In genomic region chr17:74994582-74994893, GRCm38 (mm10) we compare ENCODE assay signal across 8 mouse cellular contexts. TPM values are rescaled to one million over a fixed set of nuclear protein-coding genes. Genes with fewer than 3 reads are reported as not detected.
DNase-seq lines count a peak whose midpoint lies in the region; ATAC-seq and TF ChIP-seq lines count a peak whose summit lies in the region.

No protein-coding gene starts in this region.

- peak overlapping the region; percentile 51 for H3K4me2 ChIP-seq in limb, embryonic 14.5 days (replicated peaks; ENCODE audit: low read depth, low read length, severe bottlenecking)

- no peak for TF ChIP-seq POLR2A in lung, adult 2 months (IDR thresholded peaks at IDR 0.05; ENCODE audit: borderline replicate concordance, extremely low read depth, low read depth, low read length)
- no peak for TF ChIP-seq POLR2A in limb, embryonic 14.5 days (IDR thresholded peaks at IDR 0.05; ENCODE audit: borderline replicate concordance, extremely low read depth, insufficient read depth, insufficient read length)

- H3K36me3 ChIP-seq in heart, embryonic 10.5 days = 0 out of 2 replicates have a peak, but pooled peaks cover 2% of the 10 kb centered on the region
- no peaks in the 10 kb centered on the region for H3K36me3 ChIP-seq in limb, embryonic 14.5 days (ENCODE audit: control insufficient read depth, insufficient read depth, low read length)

- TF ChIP-seq CTCF in lung, adult 2 months (IDR thresholded peaks at IDR 0.05; ENCODE audit: insufficient read depth, low read length) = no peak

- H3K27me3 ChIP-seq in heart, embryonic 10.5 days (ENCODE audit: insufficient read depth, poor library complexity, severe bottlenecking) = no peaks in the 10 kb centered on the region
- no peaks in the 10 kb centered on the region for H3K27me3 ChIP-seq in limb, embryonic 14.5 days (ENCODE audit: control insufficient read depth, insufficient read depth, low read length)

- peak overlapping the region; percentile 34; the same call in 1 of the 2 replicates for H3K9ac ChIP-seq in limb, embryonic 14.5 days (ENCODE audit: low read depth, low read length, severe bottlenecking)

- peak overlapping the region; percentile 90 for H3K27ac ChIP-seq in heart, embryonic 10.5 days
- peak overlapping the region; percentile 94 for H3K27ac ChIP-seq in limb, embryonic 14.5 days (replicated peaks; ENCODE audit: low read depth, low read length)

- no peak for ATAC-seq in limb, embryonic 14.5 days (ENCODE audit: low FRiP score, low read depth)
- no peak for ATAC-seq in erythroblast, adult 5-6 weeks (replicated peaks; ENCODE audit: low FRiP score, poor library complexity, severe bottlenecking)

- H3K4me1 ChIP-seq in lung, adult 2 months (ENCODE audit: control insufficient read depth, insufficient read depth, low read length) = peaks cover 7% of the 10 kb centered on the region
- peaks cover 26% of the 10 kb centered on the region for H3K4me1 ChIP-seq in heart, embryonic 10.5 days
- H3K4me1 ChIP-seq in limb, embryonic 14.5 days (ENCODE audit: control insufficient read depth, insufficient read depth, low read length) = peaks cover 37% of the 10 kb centered on the region

- WGBS in lung, adult 2 months = 9% methylated on average over 4 of the region's 4 CpGs
- under 1% methylated on average over 4 of the region's 4 CpGs for WGBS in heart, embryonic 10.5 days
- WGBS in limb, embryonic 14.5 days = 4% methylated on average over 4 of the region's 4 CpGs

- no peak for DNase-seq in lung, adult 2 months
- no peak for DNase-seq in lung, postnatal 14 days
- DNase-seq in heart, embryonic 10.5 days (ENCODE audit: low spot score) = peak; percentile 80
- DNase-seq in limb, embryonic 14.5 days (ENCODE audit: low spot score) = no peak
- DNase-seq in retina, postnatal 1 day = peak; percentile 38
- DNase-seq in cerebellum, postnatal 4 days (ENCODE audit: low spot score in 2 of 2) = no peak
- DNase-seq in adrenal gland, postnatal 4 days (ENCODE audit: low spot score in 2 of 2) = no peak

- H3K9me3 ChIP-seq in heart, embryonic 10.5 days = no peaks in the 10 kb centered on the region
- H3K9me3 ChIP-seq in limb, embryonic 14.5 days (ENCODE audit: control insufficient read depth, low read length) = peaks cover 7% of the 10 kb centered on the region; the same call in 1 of the 2 replicates

- H3K4me3 ChIP-seq in lung, adult 2 months (replicated peaks; ENCODE audit: extremely low read depth, low read depth, low read length) = peak overlapping the region; percentile 35
- peak overlapping the region; percentile 50 for H3K4me3 ChIP-seq in heart, embryonic 10.5 days
- peak overlapping the region; percentile 27 for H3K4me3 ChIP-seq in limb, embryonic 14.5 days (replicated peaks; ENCODE audit: low read length)

RNA-seq across cellular contexts. Expression of gene Ltbp1, which starts 10.8 kb away (rescaled TPM):
- 20.3 and 27.7 TPM in 2 replicates for polyA plus RNA-seq in lung, adult 2 months (2012; rRNA removed)
- polyA plus RNA-seq in heart, embryonic 10.5 days (2016; fragmentation: Nextera tagmentation; extraction: Ambion mirVana) = 29.7 and 34.2 TPM in 2 replicates
- 82.5 and 83.3 TPM in 2 replicates for polyA plus RNA-seq in limb, embryonic 14.5 days (2012; rRNA removed)
- 104 and 119 TPM in 2 replicates for polyA plus RNA-seq in limb, embryonic 14.5 days (2014; fragmentation: Nextera tagmentation; extraction: Ambion mirVana)
- total RNA-seq in adrenal gland, postnatal 4 days (2021) = 10 to 100 TPM; 26.8 to 39.2 TPM
- 0.84 TPM in 1 of 2 replicates, not detected in the other for total RNA-seq in erythroblast, adult 5-6 weeks (2015; ENCODE audit: low replicate concordance)
- 0.42 and 0.51 TPM in 2 replicates for total RNA-seq in erythroblast, adult 5-6 weeks (2017; ENCODE audit: low replicate concordance)

Comparison
In these comparisons a context has a peak if more than half of its experiments do, and no peak if none do; other contexts are left out.
1. DNase-seq: peak in heart, embryonic 10.5 days (single experiment) and retina, postnatal 1 day (single experiment); none in lung, adult 2 months (single experiment), lung, postnatal 14 days (single experiment), limb, embryonic 14.5 days (single experiment), cerebellum, postnatal 4 days (0 of 2) and adrenal gland, postnatal 4 days (0 of 2).
2. Peak in every context shown above with its lines, with median percentiles within 50 percentile points of each other: H3K4me3 ChIP-seq.